Mouse (Mus musculus) c-Kit-positive CD71-positive TER-119-positive erythroid progenitor cells, embryonic 14.5 days (primary cell): Measurements from ENCODE around the gene Egr4.

Experiments
- DNase-seq: peaks from one replicate; pipeline ENCODE4 v3.0.0-alpha.2; 2013; ENCODE audit warnings: low spot score

The Egr4 gene

DNA sequence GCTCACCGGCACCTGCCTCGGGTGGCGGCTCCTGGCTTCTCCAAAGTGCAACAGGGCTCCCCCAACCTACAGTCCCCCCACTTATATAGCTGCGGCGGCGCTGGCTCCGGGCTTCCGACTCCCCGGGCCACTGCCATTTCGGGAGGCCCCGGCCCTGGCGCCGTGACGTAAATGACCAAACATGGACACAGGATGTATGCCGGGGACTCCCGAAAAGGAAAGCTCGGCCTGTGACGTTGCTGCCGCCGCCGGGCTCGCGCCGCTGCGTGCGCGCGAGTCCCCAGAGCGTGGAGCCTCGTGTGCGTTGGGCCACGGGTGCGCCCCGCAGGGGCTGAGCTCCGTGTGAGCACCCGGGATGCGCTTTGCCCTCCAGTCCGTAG is at the start of gene Egr4:
Gene Egr4, minus strand, starts transcription at position 59 of the 380 bp plus-strand sequence.
- no peak for DNase-seq

DNA sequence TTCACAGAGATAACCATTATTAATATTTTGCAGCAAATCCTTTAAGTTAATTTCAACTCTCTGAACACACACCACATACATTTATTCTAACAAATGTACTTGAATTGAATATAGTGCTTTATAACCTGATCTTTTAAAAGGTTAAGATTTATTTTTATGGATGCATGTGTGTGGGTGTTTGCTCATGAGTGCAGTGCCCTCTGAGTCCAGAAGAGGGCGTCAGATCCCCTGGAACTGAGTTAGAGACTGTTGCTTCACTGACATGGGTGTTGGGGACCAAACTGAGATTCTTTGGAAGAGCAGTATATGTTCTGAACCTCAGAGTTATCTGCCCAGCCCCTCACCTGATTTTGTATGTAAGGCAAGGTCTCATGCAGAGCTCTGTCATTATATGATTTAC is 49.0 kb upstream of the Egr4 start:
- no peak for DNase-seq

DNA sequence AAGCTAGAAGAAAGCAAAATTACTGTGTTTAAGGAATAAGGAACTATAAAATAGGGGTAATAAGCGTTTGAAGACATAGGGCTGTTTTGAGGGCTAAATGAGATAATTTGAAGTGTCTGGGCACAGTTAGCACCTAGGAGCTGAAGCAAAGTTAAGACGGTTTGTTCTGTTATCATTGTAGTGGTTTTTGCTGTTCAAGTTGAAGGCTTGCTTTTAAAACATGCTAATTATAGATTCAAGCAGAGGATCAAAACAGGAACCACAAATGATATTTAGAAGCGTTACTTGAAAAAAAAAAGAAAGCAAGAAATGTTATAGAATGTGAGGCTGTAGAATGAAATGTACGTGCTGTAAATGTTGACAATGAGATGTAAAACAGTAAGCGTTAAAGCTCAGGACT is 34.3 kb upstream of the Egr4 start:
- no peak for DNase-seq

DNA sequence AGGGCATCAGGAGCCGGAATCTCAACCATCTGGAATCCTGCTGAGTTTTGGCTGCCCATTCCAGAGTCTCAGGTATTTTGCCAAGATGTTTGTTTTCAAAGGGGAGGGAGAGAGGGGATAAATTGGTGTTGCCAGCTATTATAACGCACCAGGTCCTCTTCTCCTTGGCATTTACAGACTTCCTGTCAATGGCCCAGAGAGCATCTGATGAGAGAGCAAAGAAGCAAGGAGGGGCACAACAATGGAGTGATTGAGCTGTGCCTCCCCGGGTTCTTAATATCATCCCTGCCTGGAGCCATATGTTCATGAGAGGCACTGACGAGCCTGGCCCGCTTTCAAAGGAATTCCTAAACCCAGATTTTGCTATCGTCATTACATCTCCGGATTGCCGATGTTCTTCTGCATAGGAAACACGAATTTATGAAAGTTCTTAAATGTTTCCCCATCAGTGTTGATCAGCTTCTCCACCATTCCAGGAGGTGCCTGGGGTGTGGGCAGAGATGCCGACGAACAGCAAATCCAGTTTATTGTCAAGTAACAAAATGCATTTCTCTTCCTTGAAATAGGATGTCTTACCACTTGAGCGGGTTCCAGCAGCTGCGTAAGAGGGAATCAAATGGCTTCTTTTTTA is 31.0 kb upstream of the Egr4 start:
- no peak for DNase-seq

DNA sequence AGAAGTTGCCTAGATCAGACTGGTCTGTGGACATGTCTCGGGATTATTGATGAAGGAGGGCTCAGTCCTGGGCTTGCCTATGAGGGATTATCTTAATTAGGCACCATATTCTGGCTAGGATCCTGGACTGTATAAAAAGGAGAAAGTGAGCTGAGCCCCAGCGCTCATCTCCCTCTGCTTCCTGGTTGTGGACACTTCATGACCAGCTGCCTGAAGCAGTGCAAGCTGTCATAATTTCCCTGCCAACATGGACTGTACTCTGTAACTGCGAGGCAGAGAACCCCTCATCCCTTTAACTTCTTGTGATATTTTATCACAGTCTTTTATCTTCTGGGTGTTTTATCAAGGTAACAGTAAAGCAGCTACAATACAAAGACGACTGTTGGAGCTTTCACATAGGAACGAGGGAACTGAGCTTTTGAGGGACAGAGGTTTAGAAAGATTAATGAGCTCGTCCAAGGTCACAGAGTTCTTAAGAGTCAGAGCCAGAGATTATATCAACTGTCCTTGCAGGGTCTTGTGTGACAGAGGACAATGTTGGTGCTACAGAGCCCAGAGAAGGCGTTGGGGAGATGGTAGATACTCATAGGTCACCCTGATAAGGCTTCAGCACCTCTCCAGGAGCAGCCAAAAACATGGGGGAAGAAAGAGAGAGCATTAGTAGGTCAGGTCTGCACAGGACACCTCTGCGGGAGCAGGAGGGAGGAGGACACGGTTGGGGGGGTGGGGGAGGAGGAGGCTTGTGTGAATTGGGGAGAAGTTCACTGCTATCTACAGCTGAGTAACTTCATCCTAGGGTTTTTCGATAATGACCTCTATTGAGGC is 30.2 kb upstream of the Egr4 start:
- no peak for DNase-seq

DNA sequence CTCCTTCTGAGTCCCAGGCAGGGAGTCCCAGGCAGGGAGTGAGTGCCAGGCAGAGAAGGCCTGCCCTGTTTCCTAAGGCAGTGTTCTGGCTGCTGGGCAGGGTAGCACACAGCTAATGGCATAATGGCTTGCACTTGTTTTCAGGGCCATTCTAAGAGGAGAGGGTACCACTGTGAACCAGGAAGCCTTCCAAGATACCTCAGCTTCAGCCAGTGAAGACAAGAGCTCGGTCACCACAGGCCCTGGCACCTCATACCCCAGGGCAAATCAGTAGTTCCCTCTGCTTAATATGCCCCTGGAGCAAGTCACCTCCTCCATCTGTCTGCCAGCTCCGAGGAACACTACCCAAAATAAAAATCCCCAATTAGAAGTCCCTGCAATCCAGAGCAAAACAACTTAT is 9.4 kb upstream of the Egr4 start:
- DNase-seq = no peak

DNA sequence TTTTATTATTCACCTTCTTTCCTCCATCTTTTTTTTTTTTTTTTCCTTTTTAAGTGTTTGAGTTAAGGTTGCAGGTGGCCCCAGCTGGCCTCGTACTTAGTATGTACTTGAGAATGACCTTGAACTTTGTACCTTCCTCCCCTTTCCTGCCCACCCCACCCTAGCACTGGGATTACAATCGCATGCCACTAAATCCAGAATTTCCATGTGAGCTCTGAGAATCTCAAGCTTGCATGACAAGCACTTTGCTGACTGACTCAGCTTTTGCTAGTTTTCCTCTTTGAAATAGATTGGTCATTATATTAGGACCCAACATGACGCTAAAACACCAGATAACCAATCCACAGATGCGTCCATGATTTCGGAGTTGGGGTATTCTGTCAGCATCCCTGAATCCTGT is 8.6 kb upstream of the Egr4 start:
- no peak for DNase-seq

DNA sequence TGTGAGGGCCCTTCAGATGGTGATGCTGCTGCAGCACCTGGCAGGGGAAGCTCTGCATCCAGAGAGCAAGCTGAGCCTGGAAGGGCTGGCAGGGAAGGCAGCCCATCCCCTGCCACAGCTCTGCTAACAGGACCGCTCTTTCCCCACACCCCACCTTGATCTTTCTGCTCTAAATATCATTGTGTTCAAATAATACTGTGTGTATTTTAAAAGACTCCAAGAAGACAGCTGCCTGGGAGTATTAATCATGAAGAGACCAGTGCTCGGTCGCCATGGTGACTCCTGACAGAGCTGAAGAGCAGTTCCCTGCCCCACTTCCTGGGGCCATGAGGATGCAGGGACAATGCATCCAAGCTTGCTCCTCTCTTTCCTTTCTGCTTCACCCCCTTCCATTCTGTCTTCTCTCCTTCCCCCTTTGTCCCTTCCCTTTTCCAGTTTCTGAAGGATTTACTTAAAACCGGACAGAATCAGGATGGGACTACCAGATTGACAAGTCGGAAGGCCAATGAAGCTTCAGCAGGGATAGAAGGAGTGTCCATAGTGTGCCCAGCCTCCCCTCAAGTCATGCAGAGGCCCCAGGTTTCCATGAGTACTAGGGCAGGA is 4.8 kb upstream of the Egr4 start:
- DNase-seq = no peak

DNA sequence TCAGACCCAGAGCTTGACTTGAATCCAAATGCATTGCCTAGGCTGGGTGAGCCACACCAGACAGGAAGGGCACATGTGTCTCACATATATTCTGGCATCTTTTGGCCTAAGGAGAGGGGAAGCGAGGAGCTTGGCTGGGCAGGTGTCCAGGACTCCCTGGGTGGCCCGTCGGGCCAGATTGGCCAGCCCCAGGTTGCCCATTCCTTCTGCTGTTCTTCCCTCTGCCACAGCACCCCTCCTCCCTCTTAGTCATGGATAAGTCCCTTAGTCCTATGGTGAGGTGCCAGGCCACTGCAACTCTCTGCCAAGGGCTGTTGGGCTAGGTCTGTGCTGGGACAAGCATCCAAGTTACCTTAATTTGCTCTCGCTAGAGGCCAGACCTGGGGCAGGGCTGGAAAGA is 2.6 kb upstream of the Egr4 start:
- DNase-seq = no peak

DNA sequence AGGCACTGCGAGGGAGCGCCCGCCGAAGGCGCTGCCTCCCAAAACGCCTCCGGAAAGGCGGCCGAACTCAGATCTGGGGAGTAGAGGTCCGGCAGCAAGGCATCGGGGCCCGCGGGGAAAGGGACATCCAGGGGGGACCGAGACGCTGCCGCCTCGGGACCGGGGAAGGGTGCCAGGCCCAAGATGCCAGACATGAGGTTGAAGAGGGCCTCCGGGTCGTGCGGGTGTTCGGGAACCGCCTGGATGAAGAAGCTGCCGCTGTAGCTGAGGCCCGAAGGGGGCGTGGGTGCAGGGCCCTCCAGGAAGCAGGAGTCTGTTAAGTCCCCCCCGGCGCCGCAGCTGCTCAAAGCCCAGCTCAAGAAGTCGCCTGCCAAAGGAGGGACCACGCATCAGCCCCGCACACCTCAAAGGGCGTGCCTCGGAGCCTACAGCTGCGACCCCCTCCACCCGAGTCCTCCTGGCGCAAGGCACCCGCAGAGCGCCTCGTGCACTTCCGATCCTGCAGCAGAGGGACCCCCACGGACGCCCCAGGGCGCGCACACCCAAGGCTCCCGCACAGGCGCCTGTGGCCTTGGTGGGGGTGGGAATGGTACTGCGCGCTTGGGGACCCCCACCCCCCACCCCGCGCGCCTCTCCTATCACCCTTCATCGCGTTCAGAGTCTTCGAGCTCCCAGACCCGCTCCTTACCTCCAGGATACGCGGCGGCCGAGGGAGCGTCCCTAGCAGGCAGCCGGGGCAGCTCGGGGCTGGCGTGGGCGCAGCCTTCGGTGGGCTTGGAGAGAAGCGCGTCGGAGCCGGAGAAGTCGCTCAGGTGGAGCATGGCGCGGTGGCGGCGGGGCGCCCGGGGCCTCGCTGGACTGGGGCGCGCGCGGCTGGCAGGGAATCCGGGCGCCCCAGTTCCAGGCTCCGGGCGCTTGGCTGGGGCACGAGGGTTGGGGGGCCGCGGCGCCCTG is 535 bp downstream of the Egr4 start:
- no peak for DNase-seq

DNA sequence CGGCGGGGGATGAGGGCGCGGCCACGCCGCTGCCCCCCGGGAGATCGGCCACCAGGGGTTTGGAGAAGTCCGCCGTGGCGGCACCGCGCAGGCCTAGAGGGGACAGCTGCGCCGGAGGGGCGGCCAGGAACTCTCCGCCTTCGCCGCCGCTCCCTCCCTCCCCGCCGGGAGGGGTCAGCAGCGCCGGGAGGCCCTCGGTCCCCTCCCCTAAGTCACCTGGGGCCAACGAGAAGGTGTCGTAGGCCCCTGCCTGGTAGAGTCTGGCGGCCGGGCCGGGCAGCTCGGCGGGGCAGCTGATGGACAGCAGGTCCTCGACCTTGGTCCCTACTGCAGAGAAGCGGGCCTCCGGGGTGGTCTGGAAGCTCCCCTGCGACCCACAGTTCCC is 1.3 kb downstream of the Egr4 start:
- no peak for DNase-seq

DNA sequence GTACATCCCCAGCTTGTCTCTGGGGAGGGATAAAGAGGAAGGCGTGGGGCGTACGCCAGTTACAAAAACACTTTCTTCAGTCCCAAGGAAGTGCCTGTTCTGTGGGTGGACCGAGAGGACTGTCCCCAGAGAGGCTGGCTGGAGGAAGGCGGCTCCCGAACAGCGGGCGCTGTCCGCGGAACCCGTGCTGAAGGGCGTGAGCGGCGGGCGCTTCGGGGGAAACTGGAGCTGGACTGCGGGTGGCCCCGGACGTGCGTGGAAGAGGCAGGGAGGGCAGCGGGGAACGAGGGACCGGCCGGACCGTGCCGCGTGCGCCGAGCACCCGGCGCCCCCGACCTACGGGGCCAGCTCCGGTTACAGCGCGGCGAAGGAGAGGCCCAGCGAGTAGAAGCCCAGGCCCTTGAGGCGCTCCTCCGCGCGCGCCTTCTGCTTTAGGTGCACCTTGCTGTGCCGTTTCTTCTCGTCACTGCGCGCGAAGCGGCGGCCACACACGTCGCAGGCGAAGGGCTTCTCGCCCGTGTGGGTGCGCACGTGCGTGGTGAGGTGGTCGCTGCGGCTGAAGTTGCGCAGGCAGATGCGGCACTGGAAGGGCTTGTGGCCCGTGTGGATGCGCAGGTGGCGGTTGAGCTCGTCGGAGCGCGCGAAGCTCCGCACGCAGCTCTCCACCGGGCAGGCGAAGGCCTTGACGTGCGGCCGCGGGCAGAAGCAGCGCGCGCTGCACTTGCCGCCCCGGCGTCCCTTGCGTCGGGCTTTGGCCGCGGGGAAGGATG is 1.9 kb downstream of the Egr4 start:
- DNase-seq = no peak

DNA sequence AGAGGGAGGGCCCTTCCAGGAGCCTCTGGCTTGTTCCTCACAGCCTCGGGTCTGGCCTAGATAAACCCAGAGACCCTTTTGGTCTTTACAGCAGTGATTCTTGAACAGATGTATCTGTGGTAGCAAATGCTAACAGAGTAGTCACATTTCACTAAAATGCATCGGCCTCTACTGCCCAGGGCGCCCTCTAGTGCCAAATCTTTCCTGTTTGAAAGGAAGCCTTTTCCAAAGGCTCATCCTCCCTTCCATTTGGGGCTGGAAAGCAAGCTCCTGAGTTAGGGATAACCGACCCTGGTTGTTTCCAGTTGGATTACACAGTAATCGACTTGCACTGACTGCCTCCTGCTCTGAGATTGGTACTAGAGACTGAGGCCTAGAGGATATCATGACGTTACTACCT is 2.9 kb downstream of the Egr4 start:
- DNase-seq = no peak

DNA sequence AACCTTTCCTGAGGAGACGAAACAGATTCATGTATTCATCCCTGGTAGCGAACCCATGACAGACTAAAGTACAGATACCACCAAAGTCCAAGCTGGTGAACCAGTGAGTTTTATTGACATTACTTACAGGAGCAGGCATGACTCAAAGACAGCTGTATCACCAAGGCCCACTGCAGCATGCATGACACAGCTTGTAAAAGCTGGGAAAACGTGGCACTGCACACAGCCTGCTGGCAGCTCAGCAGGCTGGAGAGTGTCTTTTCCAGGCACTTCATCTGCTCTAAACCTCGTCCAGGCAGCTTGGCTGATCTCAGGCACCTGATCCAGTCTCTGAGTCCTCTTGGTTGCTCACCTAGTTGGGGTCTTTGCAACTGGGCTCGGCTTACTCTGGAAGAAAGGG is 4.8 kb downstream of the Egr4 start:
- no peak for DNase-seq

DNA sequence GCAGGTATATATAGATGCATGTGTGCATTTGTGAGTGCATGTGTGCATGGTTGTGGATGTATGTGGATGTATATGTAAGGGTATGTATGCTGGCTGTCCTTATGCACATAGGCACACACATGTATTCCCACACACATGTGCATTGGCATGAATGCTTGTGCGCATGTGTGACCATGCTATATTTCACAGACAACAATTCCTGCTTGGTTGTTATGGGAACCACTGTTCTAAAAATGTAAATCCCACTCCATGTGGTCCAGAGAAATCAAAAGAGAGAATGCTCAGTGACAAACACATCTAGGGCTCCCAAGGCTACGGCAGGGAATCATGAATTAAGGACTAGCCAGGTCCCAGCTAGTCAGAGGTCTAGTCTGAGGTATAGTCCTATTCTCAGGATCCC is 8.5 kb downstream of the Egr4 start:
- DNase-seq = no peak

DNA sequence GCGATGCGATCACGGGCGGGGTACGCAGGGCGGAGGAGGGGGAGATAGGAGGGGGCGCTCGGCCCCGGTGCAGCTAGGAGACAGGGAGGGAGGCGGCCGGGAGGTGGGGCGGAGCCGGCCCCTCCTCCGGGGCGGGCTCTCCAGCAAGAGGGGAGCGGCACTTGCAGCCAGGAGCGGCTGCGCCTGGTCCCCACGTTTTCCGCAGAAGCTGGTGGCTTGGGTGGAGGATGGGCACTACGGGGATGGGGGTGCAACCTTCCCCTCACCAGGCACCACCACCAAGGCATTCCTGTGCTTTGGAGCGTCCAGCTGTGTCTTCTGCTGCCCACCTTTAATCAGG is 10.5 kb downstream of the Egr4 start, which contains the start of gene Fbxo41:
Gene Fbxo41, minus strand, starts transcription at position 84 of the 340 bp plus-strand sequence.
- DNase-seq = no peak

DNA sequence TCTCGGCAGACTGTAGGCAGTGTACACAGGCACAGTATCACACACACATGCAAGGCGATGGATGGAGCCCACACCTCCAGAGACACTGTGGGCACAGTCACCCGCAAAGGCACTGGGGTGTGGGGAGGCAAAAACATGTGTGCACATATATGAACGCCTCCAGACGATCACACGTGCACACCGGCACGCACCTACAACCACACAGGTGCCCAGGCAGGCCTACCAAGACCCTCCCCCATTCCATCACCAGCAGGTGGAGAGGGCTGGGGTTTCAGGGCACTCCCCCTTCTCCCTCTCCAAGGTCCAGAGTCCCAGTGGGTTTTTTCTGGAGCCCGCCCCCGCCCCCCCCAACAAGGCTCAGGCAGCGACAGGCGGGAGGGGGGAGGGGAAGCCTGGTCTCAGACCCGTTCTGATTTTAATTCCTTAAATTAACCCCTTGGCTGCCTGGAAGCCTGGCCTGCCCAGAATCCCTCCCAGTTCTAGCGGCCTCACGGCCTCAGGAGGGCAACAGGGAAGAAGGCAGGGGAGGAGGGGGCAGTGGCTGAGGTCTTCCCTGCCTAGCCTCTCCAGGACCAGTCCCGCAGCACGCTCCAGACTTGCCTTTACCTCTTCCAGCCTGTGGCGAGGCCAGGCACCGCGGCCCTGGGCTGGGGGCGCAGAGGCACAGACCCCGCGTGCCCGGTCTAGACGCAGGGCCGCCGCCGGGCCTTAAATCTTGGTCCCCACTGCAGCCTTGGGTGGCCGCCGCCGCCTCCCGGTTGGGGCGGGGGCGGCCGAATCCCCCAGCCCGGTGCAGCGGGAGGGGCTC is 11.1 kb downstream of the Egr4 start:
- DNase-seq = no peak

DNA sequence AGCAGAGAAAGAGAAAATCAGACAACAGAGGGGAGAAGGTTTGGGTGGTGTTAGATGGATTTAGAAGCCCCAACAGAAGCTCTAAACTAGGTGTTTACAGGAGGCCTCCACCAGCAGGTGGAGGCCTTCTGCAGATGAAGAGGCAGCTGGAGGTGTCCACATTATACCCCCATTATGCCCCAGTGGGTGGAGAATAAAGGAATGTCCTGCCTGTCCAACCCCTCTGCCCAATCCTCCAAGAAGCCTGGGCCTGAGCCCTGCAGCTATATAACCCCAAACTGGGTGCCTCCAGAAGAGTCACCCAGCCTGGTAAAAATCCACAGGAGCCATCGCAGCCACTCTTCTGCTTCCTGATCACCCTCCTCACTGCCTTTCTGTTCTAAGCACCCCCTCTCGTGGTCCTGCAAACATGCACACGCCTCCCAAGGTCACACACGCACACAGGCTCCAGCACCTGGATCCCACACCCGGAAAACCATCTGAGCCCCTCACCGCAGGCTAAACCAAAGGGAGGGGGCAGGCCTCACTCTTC is 11.8 kb downstream of the Egr4 start:
- no peak for DNase-seq

DNA sequence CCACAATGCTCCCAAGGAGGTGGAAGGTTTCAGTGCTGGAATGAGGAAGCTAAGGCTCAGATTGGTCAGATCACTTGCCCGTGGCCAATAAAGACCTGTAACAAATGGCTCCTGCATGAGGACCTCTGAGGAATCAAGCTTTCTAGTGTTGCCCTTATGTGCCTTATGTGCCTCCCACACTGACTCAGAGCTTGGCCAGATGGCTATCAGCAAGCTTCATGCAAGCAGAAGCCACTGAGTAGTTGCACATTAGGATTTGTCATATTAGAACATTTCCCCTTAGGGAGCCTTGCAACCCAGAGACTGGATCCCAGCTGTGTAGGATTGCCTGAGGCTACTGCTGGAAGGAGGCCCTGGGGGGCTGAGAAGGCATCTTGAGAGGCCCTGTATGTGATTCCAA is 13.0 kb downstream of the Egr4 start:
- no peak for DNase-seq

DNA sequence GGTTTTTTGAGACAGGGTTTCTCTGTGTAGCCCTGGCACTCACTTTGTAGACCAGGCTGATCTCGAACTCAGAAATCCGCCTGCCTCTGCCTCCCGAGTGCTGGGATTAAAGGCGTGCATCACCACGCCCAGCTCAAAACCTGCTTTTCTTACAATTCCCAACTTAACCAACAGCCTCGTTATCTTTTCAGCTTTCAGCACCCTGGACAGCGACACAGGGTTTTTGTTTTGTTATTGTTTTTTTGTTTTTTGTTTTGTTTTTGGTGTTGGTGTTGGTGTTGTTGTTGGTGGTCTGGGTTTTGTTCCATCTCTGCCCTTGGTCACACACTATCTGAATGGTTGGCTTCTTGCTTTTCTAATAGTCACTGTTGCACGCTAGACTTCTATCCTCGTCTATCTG is 15.2 kb downstream of the Egr4 start:
- DNase-seq = no peak

DNA sequence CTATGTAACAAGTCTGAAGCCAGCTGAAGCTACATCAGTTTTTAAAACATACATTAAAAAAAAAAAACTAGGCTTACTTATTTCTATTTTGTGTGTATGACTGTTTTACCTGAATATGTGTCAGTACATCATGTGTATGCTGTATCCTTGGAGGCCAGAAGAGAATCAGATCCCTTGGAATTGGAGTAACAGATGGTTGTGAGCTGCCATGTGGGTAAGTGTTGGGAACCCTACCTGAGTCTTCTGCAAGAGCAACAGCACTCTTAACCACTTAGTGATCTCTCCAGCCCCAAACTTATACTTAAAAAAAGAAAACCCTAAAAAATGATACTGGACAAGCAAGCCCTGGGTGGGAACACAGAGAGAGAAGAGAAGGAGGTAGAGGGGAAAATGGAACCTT is 16.4 kb downstream of the Egr4 start:
- no peak for DNase-seq
